ENCODE assay signal across 14 mouse cellular contexts in genomic region chr3:58810353-58810752, GRCm38 (mm10). TPM values are rescaled to one million over a fixed set of nuclear protein-coding genes. Genes with fewer than 3 reads are reported as not detected.
DNase-seq lines count a peak whose midpoint lies in the region; ATAC-seq and TF ChIP-seq lines count a peak whose summit lies in the region.
"Had no signal": no experiment of that assay in that cellular context is flagged by ENCODE, and none has a peak within 500 bp of the region (broad histone marks: within the 10 kb centered on the region; RNA-seq: fewer than 3 reads in every experiment).

No protein-coding gene starts in this region.

- TF ChIP-seq CTCF in gastrocnemius, adult 2 months (IDR thresholded peaks at IDR 0.05) = no peak
- TF ChIP-seq CTCF in lung, embryonic 14.5 days (IDR thresholded peaks at IDR 0.05; ENCODE audit: low read depth) = no peak
- TF ChIP-seq CTCF in lung, postnatal 0 days (IDR thresholded peaks at IDR 0.05) = no peak

- H3K27ac ChIP-seq in gastrocnemius, adult 2 months = no peak overlapping the region
- no peak overlapping the region for H3K27ac ChIP-seq in lung, embryonic 14.5 days (ENCODE audit: low read depth)
- H3K27ac ChIP-seq in lung, postnatal 0 days (ENCODE audit: low read length) = no peak overlapping the region
- H3K27ac ChIP-seq in limb, embryonic 12.5 days = no peak overlapping the region
- H3K27ac ChIP-seq: limb, embryonic 15.5 days had no signal

- no peaks in the 10 kb centered on the region for H3K36me3 ChIP-seq in lung, embryonic 14.5 days (ENCODE audit: insufficient read depth)
- no peaks in the 10 kb centered on the region for H3K36me3 ChIP-seq in lung, postnatal 0 days (ENCODE audit: insufficient read depth, low read length)
- no peaks in the 10 kb centered on the region for H3K36me3 ChIP-seq in limb, embryonic 12.5 days
- H3K36me3 ChIP-seq: limb, embryonic 15.5 days had no signal

- 21% methylated on average over 11 of the region's 11 CpGs for WGBS in lung, embryonic 14.5 days
- WGBS in lung, postnatal 0 days = 24% methylated on average over 11 of the region's 11 CpGs
- 27% methylated on average over 11 of the region's 11 CpGs for WGBS in limb, embryonic 12.5 days

- no peak overlapping the region for H3K9ac ChIP-seq in lung, embryonic 14.5 days
- no peak overlapping the region for H3K9ac ChIP-seq in lung, postnatal 0 days (replicated peaks; ENCODE audit: low read depth)
- H3K9ac ChIP-seq in limb, embryonic 12.5 days (replicated peaks) = no peak overlapping the region
- H3K9ac ChIP-seq: limb, embryonic 15.5 days had no signal

- no peak for TF ChIP-seq EP300 in lung, postnatal 0 days (IDR thresholded peaks at IDR 0.05)

- DNase-seq in gastrocnemius, adult 2 months = peak; percentile 18
- DNase-seq in gastrocnemius, postnatal 4 days (ENCODE audit: low spot score in 2 of 2) = no peak
- peak; percentile 15 for DNase-seq in lung, embryonic 14.5 days
- DNase-seq in lung, postnatal 0 days (ENCODE audit: low spot score) = no peak
- peak; percentile 90 for DNase-seq in cerebellum, adult 9-11 months
- DNase-seq: kidney, postnatal 10 days had no signal

- no peaks in the 10 kb centered on the region for H3K27me3 ChIP-seq in lung, embryonic 14.5 days (ENCODE audit: insufficient read depth, low read length)
- no peaks in the 10 kb centered on the region for H3K27me3 ChIP-seq in lung, postnatal 0 days (replicated peaks; ENCODE audit: insufficient read depth, low read length)
- no peaks in the 10 kb centered on the region; the same call in 1 of the 2 replicates for H3K27me3 ChIP-seq in limb, embryonic 12.5 days
- H3K27me3 ChIP-seq: limb, embryonic 15.5 days had no signal

- no peak overlapping the region for H3K4me3 ChIP-seq in gastrocnemius, adult 2 months
- H3K4me3 ChIP-seq in lung, embryonic 14.5 days (ENCODE audit: low read depth, low read length) = no peak overlapping the region
- no peak overlapping the region for H3K4me3 ChIP-seq in lung, postnatal 0 days (ENCODE audit: low read depth, low read length)
- no peak overlapping the region for H3K4me3 ChIP-seq in limb, embryonic 12.5 days (replicated peaks)
- H3K4me3 ChIP-seq: limb, embryonic 15.5 days had no signal

- ATAC-seq in lung, embryonic 14.5 days (ENCODE audit: insufficient read depth) = no peak
- no peak for ATAC-seq in lung, postnatal 0 days
- ATAC-seq in limb, embryonic 12.5 days (ENCODE audit: insufficient number of reproducible peaks, insufficient read depth, low FRiP score, low TSS enrichment, low read depth) = peak; percentile 78; the same call in 1 of the 2 replicates
- no peak for ATAC-seq in megakaryocyte-erythroid progenitor cell, adult 5-6 weeks (replicated peaks; ENCODE audit: low FRiP score, low TSS enrichment, poor library complexity, severe bottlenecking)
- ATAC-seq: CD4-positive, CD25-positive, alpha-beta regulatory T cell, adult 4 months had no signal

- no peaks in the 10 kb centered on the region for H3K4me1 ChIP-seq in lung, embryonic 14.5 days (ENCODE audit: insufficient read depth)
- no peaks in the 10 kb centered on the region for H3K4me1 ChIP-seq in lung, postnatal 0 days (ENCODE audit: insufficient read depth, low read depth, low read length)
- H3K4me1 ChIP-seq in limb, embryonic 12.5 days (replicated peaks) = peaks cover 20% of the 10 kb centered on the region

- intact Hi-C loops in gastrocnemius, adult 2 months (cut with DNase I) = no loop called here

- H3K4me2 ChIP-seq in lung, embryonic 14.5 days = no peak overlapping the region
- H3K4me2 ChIP-seq in lung, postnatal 0 days (replicated peaks; ENCODE audit: low read depth, low read length) = no peak overlapping the region
- peak overlapping the region; percentile 19; the same call in 1 of the 2 replicates for H3K4me2 ChIP-seq in limb, embryonic 12.5 days
- H3K4me2 ChIP-seq: limb, embryonic 15.5 days had no signal

- no peaks in the 10 kb centered on the region for H3K9me3 ChIP-seq in lung, embryonic 14.5 days (ENCODE audit: low read depth, low read length)
- no peaks in the 10 kb centered on the region for H3K9me3 ChIP-seq in lung, postnatal 0 days (ENCODE audit: low read length)
- H3K9me3 ChIP-seq in limb, embryonic 12.5 days = no peaks in the 10 kb centered on the region
- H3K9me3 ChIP-seq: limb, embryonic 15.5 days had no signal

RNA-seq across cellular contexts. Expression of gene Mindy4b-ps, which starts 11.8 kb away (rescaled TPM):
- not detected for total RNA-seq in gastrocnemius, adult 2 months (2021)
- total RNA-seq in gastrocnemius, postnatal 4 days (2021) = not detected
- not detected in 2 replicates for polyA plus RNA-seq in lung, embryonic 14.5 days (2014; fragmentation: Nextera tagmentation; extraction: Ambion mirVana)
- not detected in 2 replicates for polyA plus RNA-seq in lung, postnatal 0 days (2015; fragmentation: Nextera tagmentation; extraction: Ambion mirVana)
- polyA plus RNA-seq in limb, embryonic 12.5 days (2016; fragmentation: Nextera tagmentation; extraction: Ambion mirVana) = 0.18 TPM in 1 of 2 replicates, not detected in the other
- not detected in 2 replicates for total RNA-seq in megakaryocyte-erythroid progenitor cell, adult 5-6 weeks (2014; fragmentation: Nextera tagmentation)
- total RNA-seq in megakaryocyte-erythroid progenitor cell, adult 5-6 weeks (2017) = not detected in 2 replicates
- total RNA-seq: adrenal gland, adult 18-20 months; hematopoietic stem cell, adult 5-6 weeks had no signal
- polyA plus RNA-seq: CD4-positive, CD25-positive, alpha-beta regulatory T cell, adult 4 months; gonadal fat pad, adult 2 months; limb, embryonic 15.5 days; thymus, postnatal 0 days had no signal

Comparison
In these comparisons a context has a peak if more than half of its experiments do, and no peak if none do; other contexts are left out.
1. DNase-seq: peak in gastrocnemius, adult 2 months (single experiment), lung, embryonic 14.5 days (single experiment) and cerebellum, adult 9-11 months (single experiment); none in gastrocnemius, postnatal 4 days (0 of 2) and lung, postnatal 0 days (single experiment).